Mouse (Mus musculus): ENCODE measurements at regions not wholly inside any gene's neighbourhood (a gene's known extent, or its start where the extent isn't known, plus 50 kb on each side); places are given as distances from the start of the nearest gene placed in this dataset.
"Not testable (repeated sequence)": the region's sequence is repeated elsewhere in the genome, so short reads cannot be mapped to it uniquely, and the experiment has no call there.

DNA sequence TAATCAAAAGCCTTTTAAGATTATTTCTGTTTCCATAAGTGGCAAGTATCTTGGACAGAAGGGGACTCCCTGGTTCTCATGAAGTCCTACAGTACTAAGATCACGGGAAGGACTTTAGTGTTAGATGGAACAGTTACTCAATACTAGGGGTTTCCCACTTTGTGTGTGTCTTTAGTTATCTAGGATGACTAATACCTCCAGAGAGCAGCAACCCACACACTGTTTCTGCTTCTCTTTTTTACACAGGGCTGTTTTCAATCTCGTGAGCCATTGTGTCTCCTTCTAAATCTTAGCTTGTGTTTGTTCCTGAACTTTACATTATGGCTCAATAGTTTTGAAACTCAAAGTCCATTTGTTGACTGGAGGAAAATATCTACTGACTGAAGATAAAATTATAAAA, 496.5 kb upstream of the Impg1 start:
- DNase-seq: no peak

DNA sequence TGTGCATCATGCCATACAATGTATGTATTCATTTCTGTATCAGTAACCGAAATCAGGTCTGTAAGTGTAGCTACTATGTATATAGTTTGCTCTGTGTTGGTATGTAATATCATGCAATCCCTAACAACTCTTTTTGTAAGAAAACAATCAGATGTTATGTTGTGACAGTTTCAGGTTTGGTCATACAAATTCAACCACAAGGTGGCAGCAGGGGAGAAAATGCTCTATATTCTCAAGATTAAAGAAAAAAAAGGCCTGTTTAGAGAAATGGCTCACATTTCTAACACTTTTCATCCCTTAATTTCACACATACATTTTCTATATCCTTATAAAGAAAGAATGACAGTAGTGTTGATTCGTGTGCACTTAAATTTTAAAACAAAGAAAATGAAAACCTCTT, 477.7 kb upstream of the Impg1 start:
- peak; percentile 22 for DNase-seq

DNA sequence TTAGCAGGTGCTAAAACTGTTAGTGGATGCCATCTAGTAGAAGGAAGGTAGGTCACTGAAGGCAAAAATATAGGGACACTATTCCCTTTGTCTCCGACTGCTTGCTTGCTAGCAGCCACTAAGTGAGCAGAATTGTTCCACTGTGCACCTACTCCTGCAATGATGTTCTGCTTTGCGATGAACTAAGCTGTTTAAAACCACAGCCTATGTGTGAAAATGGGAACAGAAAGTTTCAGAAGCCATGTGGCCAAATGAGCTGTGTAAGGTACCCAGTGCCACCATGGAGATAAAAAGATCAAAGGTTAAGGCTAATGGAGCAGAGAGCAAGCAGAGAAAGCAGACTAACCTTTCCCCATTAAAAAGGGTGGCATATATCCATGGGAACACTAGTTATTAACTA, 476.1 kb upstream of the Impg1 start:
- DNase-seq: no peak

DNA sequence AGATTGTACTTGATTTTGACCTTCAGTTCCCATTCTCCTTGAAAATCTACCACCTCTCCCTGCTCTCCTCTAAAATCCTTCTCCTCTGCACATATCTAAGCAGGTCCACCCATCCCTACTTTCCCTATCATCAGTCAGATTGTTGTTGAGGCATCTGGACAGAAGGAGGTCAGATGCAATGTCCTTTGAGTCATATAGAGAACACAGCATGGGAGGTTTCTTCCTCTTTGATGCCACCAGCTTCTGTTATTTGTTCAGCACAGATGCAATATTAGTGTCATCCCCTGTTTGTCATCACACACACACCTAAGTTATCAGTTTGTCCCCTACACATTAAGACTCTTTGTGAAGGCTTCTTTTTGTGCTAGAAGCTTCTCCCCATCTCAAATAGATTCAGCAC, 473.0 kb upstream of the Impg1 start:
- DNase-seq: no peak

DNA sequence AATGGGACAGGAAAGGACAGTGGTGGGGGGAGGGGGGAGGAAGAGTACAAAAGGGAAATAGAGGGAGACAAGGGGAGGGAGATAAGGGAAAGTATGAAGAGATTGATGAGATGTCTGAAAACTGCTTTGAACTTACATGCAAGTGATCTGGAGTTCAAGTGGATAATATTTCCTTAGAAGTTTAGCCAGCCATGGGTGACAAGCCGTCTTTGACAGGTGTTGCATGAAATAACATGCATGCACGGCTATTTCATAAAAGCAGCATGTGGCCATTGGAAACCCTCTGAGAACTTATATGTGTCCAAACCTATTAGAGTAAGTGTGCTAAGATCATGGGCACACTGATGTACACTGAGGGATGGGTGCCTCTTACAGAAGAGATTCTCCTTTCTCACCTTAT, 465.3 kb upstream of the Impg1 start:
- no peak for DNase-seq

DNA sequence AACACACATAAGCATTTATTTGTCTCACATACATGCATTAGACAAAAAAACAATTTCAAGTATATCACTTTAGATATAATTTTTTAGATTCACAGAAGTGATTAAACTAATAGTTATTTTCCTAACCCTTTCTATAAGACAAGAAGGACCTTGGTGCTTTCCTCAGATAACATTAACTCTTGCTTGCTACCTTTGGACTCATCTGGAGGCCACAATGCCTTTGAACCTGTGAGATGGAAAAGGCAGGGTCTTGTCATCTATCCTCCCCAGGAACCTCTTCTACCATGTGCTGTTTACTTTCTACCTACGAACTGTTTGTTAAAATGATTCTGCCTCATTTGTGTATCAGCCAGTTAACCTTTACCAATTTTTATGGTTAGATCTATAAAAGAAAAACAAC, 455.0 kb upstream of the Impg1 start:
- DNase-seq: no peak

DNA sequence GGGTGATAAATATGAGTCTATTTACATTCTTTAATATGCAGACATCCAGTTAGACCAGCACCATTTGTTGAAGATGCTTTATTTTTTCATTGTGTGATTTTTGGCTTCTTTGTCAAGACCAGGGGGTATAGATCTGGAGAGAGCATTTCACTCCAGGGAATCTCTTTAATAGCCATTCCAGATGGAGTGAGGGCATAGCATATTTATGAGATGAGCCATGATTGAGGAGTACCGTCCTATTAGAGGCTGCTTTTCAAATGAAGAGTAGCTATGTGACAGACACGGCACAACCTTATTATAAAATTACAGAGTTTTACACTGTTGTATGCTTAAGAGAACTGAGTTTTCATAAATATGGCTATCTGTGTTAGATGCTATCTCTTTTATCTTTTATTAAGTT, 448.6 kb upstream of the Impg1 start:
- no peak for DNase-seq

DNA sequence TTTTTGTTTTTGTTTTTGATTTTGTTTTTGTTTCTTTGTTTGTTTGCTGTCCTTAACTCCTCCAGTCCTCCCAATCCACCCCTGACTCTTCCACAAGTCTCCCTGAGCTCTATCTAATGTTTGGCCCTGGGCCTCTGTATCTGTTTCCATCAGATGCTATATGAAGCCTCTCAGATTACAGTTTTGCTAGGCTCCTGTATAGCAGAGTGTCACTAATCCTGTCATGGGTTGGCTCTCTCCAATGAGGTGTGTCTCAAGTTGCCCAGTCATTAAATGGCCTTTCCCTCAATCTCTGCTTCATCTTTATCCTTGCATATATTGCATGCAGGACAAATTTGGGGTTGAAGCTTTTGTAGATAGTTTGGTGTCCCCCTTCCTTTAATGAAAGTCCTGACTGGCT, 446.9 kb upstream of the Impg1 start:
- no peak for DNase-seq

DNA sequence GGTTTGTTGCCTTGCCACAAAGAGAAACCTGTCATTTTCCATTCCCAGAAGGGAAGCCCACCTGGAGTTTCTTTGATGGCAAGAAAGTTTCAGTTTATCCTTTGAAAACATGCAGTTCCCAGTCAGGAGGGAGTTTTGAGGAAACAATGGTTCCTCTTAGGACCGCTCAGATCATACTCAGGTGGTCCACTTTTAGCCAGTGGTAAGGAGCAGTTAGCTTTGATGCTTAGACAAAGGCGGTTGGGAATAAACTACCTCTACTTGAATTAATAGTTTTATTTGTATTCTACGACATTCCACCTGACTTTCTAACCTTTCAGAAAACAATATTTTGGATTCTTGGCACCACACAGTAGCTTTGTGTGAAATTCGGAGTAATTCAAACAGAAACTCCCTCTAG, 401.5 kb upstream of the Impg1 start:
- no peak for DNase-seq

DNA sequence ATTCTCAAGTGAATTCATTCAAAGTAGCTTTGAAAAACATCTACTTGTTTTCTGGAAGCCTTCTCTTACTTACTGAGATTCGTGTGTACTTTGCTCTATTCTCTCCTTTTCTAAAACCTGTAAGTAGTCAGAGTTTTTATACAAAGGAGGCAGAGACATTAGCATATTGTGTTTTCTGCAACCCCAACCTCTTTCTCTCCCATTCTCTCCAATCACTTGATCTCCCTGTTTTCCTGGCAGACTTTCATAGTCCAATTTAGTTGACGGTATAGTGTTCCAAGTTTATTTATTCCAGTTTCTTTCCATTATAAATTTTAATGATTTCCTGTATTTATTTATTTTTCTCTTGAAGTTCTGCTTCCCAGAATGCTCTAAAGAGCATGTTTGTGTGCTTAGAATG, 393.7 kb upstream of the Impg1 start:
- DNase-seq: no peak

DNA sequence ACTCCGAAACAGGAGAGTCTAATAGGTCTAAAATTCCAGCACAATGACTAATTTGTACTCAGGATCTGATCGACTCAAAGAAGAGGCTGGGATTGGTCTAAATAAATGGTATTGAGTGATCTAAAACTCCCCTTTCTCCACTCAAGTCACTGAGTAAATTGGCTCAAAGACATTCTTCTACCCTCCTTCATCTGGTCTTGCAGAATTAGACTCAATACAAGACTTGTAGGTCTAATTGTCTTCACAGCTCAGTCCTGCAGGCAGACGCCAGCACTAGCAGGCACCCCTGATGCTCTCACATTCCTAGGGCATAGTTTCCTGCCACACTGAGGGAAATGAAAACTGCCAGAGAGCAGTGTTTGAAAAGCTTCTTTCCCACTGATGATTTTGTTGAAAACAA, 382.9 kb upstream of the Impg1 start:
- peak; percentile 5 for DNase-seq

DNA sequence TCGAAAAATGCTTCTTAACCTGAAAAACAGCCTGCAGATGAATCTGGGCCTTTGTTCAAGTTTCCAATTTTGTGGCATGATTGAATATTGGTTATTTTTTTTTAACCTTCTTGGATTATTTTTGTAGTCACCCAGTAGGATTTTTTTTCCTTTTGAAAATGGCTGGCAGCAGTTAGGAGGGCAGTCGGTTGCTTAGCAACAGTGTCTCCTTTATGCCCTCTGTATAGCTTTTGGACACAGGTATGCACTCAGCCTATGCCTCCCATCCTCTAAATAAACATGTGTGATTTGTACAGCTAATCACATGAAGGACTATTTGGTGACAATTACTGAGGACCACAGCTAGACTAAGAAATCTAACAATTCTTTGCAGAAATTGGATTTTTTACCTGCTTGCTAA, 367.5 kb upstream of the Impg1 start:
- no peak for DNase-seq

DNA sequence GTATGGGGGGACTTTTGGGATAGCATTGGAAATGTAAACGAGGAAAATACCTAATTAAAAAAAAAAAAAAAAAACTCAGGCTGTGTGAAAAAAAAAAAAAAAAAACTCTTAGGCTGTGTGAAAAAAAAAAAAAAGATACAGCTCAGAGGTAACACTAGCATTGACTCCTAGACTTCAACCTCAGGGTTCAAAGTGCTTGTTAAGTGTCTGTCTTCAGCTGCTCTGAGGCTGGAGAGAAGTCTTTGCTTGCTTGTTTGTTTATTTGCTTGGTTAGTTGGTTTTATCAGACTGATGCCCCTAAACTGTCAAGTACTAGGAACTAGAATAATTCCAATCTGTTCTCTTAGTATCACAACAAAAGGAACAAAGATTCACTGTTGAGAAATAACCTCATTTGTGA, 360.1 kb upstream of the Impg1 start:
- DNase-seq: no peak

DNA sequence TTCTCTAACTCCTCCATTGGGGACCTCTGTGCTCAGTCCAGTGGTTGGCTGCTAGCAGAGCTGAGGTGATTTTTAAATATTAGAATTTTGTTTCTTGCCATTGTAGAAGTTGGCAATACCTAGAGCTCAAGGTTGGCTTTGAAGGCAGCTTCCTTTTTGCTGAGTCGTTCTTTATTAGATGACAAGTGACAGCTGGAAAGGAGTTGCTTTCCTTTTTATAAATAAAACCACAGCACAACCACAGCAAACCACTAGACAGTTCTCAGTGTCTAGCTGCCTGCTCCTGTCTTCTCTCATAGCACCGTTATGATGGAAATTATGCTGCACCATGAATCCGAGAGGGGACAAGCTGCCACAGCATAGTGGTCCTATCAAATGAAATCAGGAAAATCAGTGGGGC, 354.8 kb upstream of the Impg1 start:
- DNase-seq: no peak

DNA sequence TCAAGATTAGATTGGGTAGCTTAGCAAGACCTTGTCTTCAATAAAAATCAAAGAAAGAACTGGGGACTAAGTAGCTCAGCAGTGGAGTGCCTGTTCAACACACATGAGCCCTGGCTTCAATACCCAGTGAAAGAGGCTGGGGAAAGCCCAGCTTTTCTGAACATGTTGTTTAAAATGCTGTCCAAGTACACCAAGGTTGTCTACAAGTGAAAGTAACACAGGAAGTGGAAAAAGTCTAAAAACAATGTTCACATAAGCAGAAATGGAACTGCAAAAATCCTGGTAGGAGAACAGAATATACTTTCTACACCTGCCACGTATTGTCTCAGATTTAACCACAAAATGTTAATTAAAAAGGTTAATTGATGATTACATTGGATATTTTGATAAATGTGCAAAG, 353.8 kb upstream of the Impg1 start:
- no peak for DNase-seq

DNA sequence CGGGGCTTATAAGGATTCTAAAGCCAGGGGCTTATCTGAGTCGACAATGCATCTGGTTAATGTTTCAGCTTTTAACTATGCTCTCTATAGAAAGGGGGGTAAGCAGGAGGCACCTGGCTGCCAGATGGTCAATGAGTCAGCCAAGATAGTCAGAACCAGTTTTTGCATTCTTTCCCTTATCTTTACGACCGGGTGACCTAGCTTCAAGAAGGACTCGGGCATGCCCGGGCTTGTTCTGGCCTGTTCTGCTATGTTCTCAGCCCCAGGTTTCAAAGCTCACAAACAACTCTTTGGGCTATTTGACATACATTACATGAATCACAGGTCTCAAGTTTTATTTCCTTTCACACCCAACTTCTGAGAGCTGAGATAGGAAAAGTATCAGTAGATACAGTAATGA, 348.6 kb upstream of the Impg1 start:
- peak; percentile 6 for DNase-seq

DNA sequence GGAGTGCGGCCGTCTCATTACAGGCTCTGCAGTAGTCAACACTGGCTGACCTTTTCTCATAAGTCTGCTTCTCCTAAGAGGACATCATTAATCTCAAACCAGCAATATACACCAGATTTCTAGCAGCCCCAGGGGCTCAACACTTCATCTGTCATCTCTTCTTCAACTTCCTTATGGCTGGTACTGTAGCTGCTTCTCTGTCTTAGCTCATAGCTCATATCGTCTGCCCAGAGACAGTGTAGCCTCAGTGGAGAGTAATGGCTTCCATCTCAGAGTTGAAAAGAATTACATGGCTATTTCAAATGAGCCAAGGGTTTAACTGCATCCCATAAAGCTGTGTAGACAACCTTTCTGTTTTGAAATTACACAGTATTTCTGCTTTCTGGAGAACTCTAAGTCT, 326.2 kb upstream of the Impg1 start:
- DNase-seq: no peak

DNA sequence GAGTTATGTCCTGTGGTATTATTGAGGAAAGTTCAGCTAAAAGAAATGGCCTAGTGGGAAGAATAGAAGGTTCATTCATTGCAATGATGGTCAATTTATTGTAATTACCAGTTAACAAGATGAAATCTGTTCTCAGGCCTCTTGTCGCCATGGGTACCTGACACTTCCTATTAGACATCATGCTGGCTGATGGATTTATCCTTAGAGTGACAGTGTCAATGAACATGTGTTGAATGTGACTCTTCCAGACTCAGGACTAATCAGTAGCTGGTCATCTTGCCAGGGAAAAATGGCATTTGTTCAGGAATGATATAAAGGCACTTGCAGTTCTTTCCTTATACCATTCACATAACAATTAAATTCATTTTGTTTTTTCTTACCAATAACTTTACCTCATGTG, 309.3 kb upstream of the Impg1 start:
- no peak for DNase-seq

DNA sequence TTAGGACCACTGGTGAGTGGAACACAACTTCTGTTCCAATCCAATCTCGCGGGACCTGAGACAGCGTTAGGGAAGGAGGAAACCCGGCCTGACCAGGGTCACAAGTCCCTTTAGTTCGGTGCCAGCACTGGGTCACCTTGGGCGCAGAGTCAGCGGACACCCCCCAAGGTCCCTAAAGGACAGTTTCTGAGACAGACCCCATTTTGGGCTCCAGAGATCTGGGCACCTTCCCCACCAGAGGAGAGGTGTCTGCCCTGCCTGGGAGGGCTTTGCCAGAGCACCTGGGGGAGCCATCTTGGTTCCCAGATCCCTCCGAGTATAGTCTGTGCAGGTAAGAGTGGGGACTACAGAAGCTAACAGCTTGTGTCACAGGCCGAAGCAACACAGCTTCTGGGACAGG, 270.5 kb upstream of the Impg1 start:
- not testable (repeated sequence) for DNase-seq

DNA sequence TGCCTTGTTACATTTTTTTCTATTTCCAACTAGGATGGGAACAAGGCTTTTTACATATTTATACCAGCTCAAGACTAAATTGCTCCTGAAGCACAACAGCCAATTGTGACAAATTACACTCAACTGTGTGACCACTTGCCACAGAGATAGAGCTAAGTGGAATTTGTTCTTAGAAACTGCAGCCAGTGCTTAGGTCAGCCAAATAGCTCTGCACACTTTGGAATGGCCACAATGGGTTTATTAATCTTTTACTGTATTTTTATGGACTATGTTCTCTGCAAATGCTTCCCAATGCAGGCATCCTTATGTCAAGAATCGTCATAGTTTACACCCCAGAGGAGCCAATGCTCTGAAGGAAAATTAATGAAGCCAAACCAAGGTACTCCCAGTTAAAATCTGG, 267.7 kb upstream of the Impg1 start:
- no peak for DNase-seq

DNA sequence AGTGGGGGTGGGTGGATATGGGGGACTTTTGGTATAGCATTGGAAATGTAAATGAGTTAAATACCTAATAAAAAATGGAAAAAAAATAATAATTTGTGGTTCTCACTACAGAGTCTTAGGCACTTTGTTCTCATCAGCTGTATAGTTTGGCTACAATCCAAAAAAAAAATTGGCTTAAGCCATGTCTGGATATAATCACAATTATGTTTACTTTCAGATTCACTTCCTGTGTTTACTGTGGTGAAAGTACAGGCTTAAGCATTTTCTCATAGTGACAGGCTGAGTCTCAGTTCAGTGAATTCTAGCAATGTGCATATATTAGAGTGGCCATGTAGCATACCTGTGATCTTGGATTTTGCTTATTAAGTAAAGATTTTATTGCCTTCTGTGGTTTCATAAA, 258.4 kb upstream of the Impg1 start:
- no peak for DNase-seq

DNA sequence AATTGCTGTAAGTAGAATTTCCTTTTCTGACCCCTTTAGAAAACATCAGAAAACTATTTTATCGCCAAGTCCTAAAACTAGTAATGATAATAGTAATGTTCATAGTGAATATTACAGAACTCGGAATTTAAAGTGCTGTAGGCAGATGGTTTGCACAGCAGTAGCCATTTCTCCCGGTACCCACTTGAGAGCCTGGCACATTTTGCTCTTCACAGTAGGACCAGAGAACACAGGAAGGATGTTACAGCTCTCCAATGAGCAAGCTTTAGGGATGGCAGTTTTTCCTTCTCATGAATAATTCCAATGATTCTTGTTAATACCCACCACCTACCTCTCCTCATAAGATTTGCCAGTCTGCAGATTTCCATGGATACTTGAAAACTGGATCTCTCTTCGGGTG, 253.2 kb upstream of the Impg1 start:
- DNase-seq: no peak

DNA sequence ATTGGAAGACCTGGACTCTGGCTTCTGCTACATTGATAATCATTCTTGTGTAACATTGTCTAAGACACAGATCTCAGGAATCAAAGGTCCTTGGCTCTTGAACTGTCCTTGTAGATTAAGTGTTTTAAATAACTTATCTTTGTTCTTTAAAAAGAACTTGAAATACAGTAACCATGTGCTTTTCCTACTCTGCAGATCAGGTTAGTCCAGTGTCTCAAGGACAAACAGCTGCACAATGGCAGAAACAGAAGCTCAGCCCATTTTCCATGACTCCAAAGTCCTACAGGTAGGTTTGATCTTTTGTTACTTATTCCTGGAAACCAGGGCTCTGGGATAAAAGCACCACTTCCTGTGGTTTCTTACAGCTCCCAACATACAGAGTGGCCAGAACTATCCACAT, 244.5 kb upstream of the Impg1 start:
- no peak for DNase-seq

DNA sequence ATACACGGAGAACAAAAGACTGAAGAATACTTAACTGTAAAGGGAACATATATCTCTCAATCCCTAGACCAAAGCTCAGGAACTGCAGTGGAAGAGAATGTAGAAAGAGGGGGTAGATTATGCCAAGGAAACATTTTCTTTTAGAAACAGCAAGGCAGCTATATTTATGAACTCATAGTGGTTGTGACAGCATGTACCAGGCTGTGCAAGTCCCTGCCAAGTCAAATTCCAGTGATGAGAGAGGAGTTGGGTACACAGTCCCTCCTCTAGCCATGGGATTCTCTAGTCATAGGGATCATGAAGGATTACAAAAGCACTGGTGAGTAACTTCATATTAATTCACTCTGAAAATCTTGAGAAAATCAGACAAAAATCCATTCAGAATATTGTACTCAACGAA, 240.0 kb upstream of the Impg1 start:
- no peak for DNase-seq

DNA sequence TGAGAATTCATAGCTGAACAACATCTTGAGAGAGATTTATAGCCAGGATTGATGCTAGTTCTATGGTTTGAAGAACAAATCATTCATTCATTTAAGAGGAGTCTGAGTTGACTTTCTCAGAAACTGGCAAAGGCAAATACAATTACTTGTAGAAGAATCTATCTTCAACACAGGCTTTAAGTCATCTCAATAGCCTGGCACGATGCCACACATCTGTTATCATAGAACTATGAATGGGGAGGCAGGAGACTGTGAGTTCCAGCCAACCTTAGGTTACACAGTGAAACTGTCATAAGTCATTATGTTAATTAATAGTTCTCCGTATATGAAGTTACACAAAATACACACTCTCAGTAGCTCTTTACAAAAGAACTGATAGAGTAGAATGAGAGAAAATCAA, 231.9 kb upstream of the Impg1 start:
- DNase-seq: no peak

DNA sequence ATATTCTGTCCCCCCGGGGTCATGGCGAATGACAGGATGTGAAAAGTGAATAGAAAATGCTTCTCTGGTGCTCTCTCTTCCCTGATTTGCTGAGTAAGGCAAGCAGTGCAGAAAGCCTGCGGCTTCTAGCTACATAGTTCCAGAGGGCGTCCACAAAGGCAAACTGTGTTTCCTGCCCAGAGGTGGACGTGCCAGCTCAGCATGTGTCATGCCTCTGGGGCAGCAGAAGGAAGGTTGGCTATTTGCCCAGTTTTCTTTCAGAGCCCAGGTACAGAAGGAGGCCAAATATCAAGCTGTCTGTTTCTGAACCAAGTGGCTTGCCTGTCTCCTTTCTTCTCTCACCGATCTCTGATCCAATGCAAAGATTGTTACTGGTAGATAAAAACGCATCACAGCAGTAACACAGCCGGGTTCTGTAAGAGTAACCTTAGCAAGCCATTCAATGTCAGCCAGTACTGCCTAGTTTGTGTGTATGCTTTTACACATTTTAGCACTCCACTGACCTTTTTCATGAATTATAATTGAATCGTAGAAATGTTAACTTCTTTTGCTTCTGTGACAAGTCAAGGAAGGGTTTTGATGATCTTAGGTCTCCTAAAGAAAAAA, 223.3 kb upstream of the Impg1 start:
- peak; percentile 8 for DNase-seq
